Mouse (Mus musculus) left cerebral cortex, postnatal 10 days (tissue): ENCODE measurements at regions not wholly inside any gene's neighbourhood (a gene's known extent, or its start where the extent isn't known, plus 50 kb on each side); places are given as distances from the start of the nearest gene placed in this dataset.

ENCODE experiments used
- DNase-seq, 2 experiments: peaks; one replicate each; pipeline ENCODE4 v3.0.0; 2021 to 2022; ENCODE audit warnings: low spot score in 2 of 2, mixed read lengths in 1 of 2; ENCODE audit errors: extremely low spot score in 1 of 2
- intact Hi-C: fragments of 180-260 bp; cut with DNase I; formaldehyde crosslinking; loops from one replicate; pipeline ENCODE4 v1.15.1; 2025

- no peak for DNase-seq
- intact Hi-C loops = no loop called here
These were observed 771.4 kb upstream of the Cited2 start for GRCm38 (mm10) chr10:16951636-16952035.

GRCm38 (mm10) chr10:16960971-16961370 is 762.0 kb upstream of the Cited2 start:
- DNase-seq = no peak
- intact Hi-C loops = no loop called here

GRCm38 (mm10) chr10:16962463-16962862 is 760.6 kb upstream of the Cited2 start:
- intact Hi-C loops = no loop called here
- no peak for DNase-seq

- intact Hi-C loops = no loop called here
- DNase-seq = no peak
These were observed 744.2 kb upstream of the Cited2 start for GRCm38 (mm10) chr10:16978770-16979169.

GRCm38 (mm10) chr10:16990227-16990626 is 732.8 kb upstream of the Cited2 start:
- DNase-seq = no peak

GRCm38 (mm10) chr10:16993789-16994188 is 729.2 kb upstream of the Cited2 start:
- intact Hi-C loops = loop anchor here (10.0 kb wide), 1 partner anchor 731 kb away; the partner anchor contains the start of gene Cited2

More at GRCm38 (mm10) chr10:16990227-16990626, 732.8 kb upstream of the Cited2 start:
- intact Hi-C loops = loop anchor here (10.0 kb wide), 1 partner anchor 735 kb away; the partner anchor contains the start of gene Cited2

GRCm38 (mm10) chr10:16994526-16994925 is 728.5 kb upstream of the Cited2 start:
- DNase-seq = no peak
- intact Hi-C loops = loop anchor here (10.0 kb wide), 1 partner anchor 730 kb away; the partner anchor contains the start of gene Cited2

More at GRCm38 (mm10) chr10:16993789-16994188, 729.2 kb upstream of the Cited2 start:
- no peak for DNase-seq

GRCm38 (mm10) chr10:16995010-16995409 is 728.0 kb upstream of the Cited2 start:
- DNase-seq = no peak
- intact Hi-C loops = loop anchor here (10.0 kb wide), 1 partner anchor 730 kb away; the partner anchor contains the start of gene Cited2

- intact Hi-C loops = loop anchor here (10.0 kb wide), 1 partner anchor 728 kb away; the partner anchor contains the start of gene Cited2
- peak in 1 of 2 experiments; percentile 6 for DNase-seq
These were observed 726.1 kb upstream of the Cited2 start for GRCm38 (mm10) chr10:16996820-16997466.

- intact Hi-C loops = no loop called here
- no peak for DNase-seq
These were observed 721.7 kb upstream of the Cited2 start for GRCm38 (mm10) chr10:17001320-17001719.

GRCm38 (mm10) chr10:17003123-17003849 is 719.7 kb upstream of the Cited2 start:
- no peak for DNase-seq
- intact Hi-C loops = no loop called here

- no peak for DNase-seq
- intact Hi-C loops = no loop called here
These were observed 714.3 kb upstream of the Cited2 start for GRCm38 (mm10) chr10:17008683-17009082.

GRCm38 (mm10) chr10:17010047-17010446 is 713.0 kb upstream of the Cited2 start:
- intact Hi-C loops = no loop called here
- DNase-seq = no peak

GRCm38 (mm10) chr10:17011876-17012275 is 711.1 kb upstream of the Cited2 start:
- no peak for DNase-seq
- intact Hi-C loops = no loop called here

- intact Hi-C loops = no loop called here
- DNase-seq = no peak
These were observed 710.5 kb upstream of the Cited2 start for GRCm38 (mm10) chr10:17012541-17012975.

GRCm38 (mm10) chr10:17014826-17015225 is 708.2 kb upstream of the Cited2 start:
- no peak for DNase-seq
- intact Hi-C loops = no loop called here

- DNase-seq = no peak
- intact Hi-C loops = no loop called here
These were observed 706.2 kb upstream of the Cited2 start for GRCm38 (mm10) chr10:17016854-17017253.

- DNase-seq = no peak
- intact Hi-C loops = no loop called here
These were observed 700.5 kb upstream of the Cited2 start for GRCm38 (mm10) chr10:17022216-17023158.
